Mouse (Mus musculus) kidney, postnatal 0 days (tissue): ENCODE measurements around the gene Vtcn1. TPM values are rescaled to one million over a fixed set of nuclear protein-coding genes. Genes with fewer than 3 reads are reported as not detected.

Experiments
- ATAC-seq: fragments of 200-750 bp; cut with Nextera tagmentation; replicated peaks from 2 replicates; pipeline ENCODE4 v1.8.0; 2017; ENCODE audit warnings: low read depth, moderate number of reproducible peaks, moderate TSS enrichment, moderate library complexity; ENCODE audit not compliant: low FRiP score
- DNase-seq: peaks from one replicate; pipeline ENCODE4 v3.0.0-alpha.2; 2016; ENCODE audit warnings: low spot score
- H3K27ac ChIP-seq: fragments of 300-500 bp; sonication (generic); 2 replicates; pipeline ENCODE4 v1.5.1; 2014; ENCODE audit warnings: mild to moderate bottlenecking
- H3K27me3 ChIP-seq: fragments of 300-500 bp; sonication (generic); 2 replicates; pipeline ENCODE4 v1.6.1; 2014; ENCODE audit warnings: low read length, mixed read lengths; ENCODE audit not compliant: insufficient read depth
- H3K36me3 ChIP-seq: fragments of 300-500 bp; sonication (generic); 2 replicates; pipeline ENCODE4 v1.6.1; 2014; ENCODE audit warnings: low read length, mixed read lengths; ENCODE audit not compliant: insufficient read depth
- H3K4me1 ChIP-seq: fragments of 300-500 bp; sonication (generic); replicated peaks from 2 replicates; pipeline ENCODE4 v1.6.1; 2014; ENCODE audit warnings: antibody characterized with exemption, low read length, mixed read lengths; ENCODE audit not compliant: insufficient read depth
- H3K4me2 ChIP-seq: fragments of 300-500 bp; sonication (generic); 2 replicates; pipeline ENCODE4 v1.6.1; 2014; ENCODE audit warnings: mild to moderate bottlenecking, low read length, moderate library complexity, mixed read lengths
- H3K4me3 ChIP-seq: fragments of 300-500 bp; sonication (generic); replicated peaks from 2 replicates; pipeline ENCODE4 v1.5.1; 2014; ENCODE audit warnings: low read depth, low read length
- H3K9ac ChIP-seq: fragments of 300-500 bp; sonication (generic); 2 replicates; pipeline ENCODE4 v1.6.1; 2014; ENCODE audit warnings: low read depth, low read length
- H3K9me3 ChIP-seq: fragments of 300-500 bp; sonication (generic); replicated peaks from 2 replicates; pipeline ENCODE4 v1.6.1; 2016; ENCODE audit warnings: low read length, inconsistent platforms, mixed read lengths
- CTCF ChIP-seq: IDR thresholded peaks from 2 replicates; pipeline ENCODE4 v1.5.1; 2016; ENCODE audit warnings: antibody characterized with exemption, low read depth, mild to moderate bottlenecking, moderate library complexity
- WGBS: fragments of 180-500 bp; shearing (Covaris S2); extraction: QIAGEN DNeasy Blood & Tissue Kit; methylation state at CpG from one replicate; pipeline ENCODE4 v1.1.7; 2014; 5-methylcytosine and 5-hydroxymethylcytosine counted together
- polyA plus RNA-seq: library from polyadenylated mRNA; unstranded; fragments of >200 nt; fragmentation: Nextera tagmentation; extraction: Ambion mirVana; gene quantifications from 2 replicates; pipeline ENCODE4 v1.2.1, GENCODE M21; 2015

Vtcn1 gene
- polyA plus RNA-seq, 1 experiment from 2014 or later, result 0.55 TPM

DNA sequence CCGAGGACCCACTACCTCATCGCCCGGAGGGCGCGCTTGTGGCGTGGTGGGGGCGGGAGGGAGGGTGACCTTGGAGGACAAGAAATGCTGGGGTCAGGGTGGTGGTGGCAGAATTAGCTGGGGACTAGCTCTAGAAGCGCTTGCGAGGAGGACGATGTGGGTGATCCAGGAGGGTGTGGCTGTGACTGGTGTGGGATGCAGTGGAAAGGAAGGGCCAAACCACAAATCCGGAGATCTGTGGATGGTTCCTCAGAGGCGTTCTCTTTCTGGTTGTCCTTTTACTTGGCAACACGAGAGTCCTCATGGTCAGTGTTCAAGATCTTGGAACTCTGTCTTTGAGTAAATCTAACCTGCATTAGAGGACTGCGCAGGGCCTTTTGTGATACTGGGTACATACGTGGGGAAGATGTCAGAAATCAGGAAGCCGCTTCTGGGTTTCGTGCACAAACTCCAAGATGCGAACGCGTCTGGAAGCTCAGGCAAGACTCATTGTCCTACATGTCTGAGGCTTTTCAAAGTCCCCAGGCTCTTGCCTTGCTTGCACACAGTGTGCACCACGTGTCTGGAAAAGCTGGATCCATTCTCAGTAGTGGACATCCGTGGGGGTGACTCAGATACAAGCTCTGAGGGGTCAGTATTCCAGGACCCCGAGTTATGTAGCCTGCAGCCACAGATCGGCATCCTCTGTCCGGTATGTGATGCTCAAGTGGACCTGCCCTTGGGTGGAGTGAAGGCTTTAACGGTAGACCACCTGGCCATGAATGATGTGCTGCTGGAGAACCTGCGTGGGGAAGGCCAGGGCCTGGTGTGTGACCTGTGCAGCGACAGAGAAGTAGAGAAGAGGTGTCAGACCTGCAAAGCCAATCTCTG is 97.5 kb downstream of the Vtcn1 start:
- ATAC-seq, result peak; percentile 51
- H3K4me1 ChIP-seq, result peaks cover 10% of the 10 kb centered on the region
- TF ChIP-seq CTCF, result no peak
- H3K9me3 ChIP-seq, result no peaks in the 10 kb centered on the region
- peak overlapping the region; percentile 51 for H3K4me3 ChIP-seq
- peak overlapping the region; percentile 65 for H3K27ac ChIP-seq
- H3K4me2 ChIP-seq, result peak overlapping the region; percentile 59
- 32% methylated on average over 28 of the region's 28 CpGs for whole genome bisulfite sequencing
- 0 out of 2 replicates have a peak, but pooled peaks cover 1% of the 10 kb centered on the region for H3K36me3 ChIP-seq
- peak overlapping the region; percentile 71 for H3K9ac ChIP-seq
- H3K27me3 ChIP-seq, result no peaks in the 10 kb centered on the region
- DNase-seq, result no peak

DNA sequence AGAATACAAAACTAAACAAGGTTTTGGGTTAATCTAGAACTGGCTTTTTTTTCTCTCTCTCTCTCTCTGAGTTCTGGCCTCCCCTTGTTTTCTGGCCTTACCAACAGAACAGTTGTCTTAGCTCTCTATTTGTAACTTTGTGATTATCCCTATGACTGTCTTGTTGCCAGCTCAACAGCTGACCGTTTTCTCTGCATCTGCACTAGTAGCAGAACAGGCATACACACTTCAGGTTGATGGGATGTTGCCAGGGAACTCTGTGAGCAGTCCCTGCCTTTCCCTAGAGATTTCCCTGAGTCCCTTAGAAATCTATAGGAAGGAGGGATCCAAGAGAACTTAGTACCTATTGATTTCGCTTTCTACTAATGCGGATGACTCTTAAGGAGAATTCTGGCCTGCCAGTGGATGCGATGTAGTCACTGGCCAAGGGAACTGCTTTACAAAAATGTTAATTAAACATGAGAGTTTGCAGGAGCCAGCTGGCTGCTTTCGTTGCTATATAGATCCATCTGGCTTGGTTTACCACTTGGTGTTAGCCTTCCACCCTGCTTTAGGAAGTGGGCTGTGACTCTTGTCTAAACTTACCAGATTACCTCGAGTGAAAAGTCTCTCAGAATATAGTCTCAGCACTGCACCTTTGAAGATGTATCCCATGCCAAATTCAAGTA is 98.9 kb downstream of the Vtcn1 start:
- 68% methylated on average over 6 of the region's 6 CpGs for WGBS
- H3K4me1 ChIP-seq, result peaks cover 10% of the 10 kb centered on the region

DNA sequence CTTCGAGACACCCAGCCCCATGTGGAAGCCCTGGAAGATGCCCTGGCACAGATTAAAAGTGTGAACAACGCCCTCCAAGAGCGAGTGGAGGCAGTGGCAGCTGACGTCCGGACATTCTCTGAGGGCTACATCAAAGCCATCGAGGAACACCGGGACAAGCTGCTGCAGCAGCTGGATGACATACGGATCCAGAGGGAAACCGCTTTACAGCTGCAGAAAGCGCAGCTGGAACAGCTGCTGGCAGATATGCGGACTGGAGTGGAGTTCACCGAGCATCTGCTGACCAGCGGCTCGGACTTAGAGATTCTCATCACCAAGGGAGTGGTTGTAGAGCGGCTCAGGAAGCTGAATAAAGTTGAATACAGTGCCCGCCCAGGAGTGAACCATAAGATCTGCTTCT is 99.9 kb downstream of the Vtcn1 start:
- DNase-seq, result peak; percentile 35
- no peak for TF ChIP-seq CTCF

More for the DNA sequence above, 98.9 kb downstream of the Vtcn1 start:
- TF ChIP-seq CTCF, result no peak
- ATAC-seq, result no peak
- Histone ChIP-seq H3K27me3 (no peaks in the 10 kb centered on the region), H3K9ac (no peak overlapping the region), H3K27ac (no peak overlapping the region; the same call in 1 of the 2 replicates), H3K9me3 (no peaks in the 10 kb centered on the region), H3K4me3 (no peak overlapping the region), H3K4me2 (no peak overlapping the region), H3K36me3 (0 out of 2 replicates have a peak, but pooled peaks cover 5% of the 10 kb centered on the region)
- DNase-seq, result no peak

DNA sequence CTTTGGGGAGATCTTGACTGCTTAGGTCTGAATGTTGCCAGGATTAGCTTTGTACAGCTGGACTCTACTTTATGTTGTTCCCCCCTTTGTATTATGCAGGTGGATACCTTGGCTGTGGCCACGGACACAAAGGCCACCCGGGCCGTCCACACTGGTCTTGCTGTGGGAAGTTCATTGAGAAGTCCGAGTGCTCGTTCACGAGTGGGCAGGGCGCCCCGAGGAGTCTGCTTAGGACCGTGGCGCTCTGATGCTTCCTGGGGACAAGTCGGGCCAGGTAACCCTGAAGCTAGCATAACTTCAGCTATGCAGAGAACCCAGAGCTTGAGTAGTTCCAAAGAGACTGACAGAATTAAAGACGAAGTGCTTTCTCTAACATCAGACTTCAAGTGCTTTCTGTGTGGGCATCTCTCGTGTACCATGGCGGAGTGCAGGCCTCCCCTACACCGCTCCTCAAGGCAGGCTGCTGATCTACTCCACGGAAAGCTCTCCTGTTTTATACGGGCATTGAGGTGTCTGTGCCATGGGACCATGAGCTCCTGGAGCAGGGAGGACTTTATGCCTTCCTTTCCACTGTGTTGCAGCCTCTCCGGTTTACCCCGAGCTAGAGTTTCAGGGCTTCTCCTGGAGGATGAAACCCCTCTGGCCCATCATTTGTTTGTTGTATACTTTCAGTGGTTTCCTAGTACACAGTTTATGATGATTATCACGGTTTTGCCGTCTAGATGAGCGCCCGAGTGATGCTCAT is 106.2 kb downstream of the Vtcn1 start:
- WGBS, result 95% methylated on average over 23 of the region's 23 CpGs
- DNase-seq (no peak), ATAC-seq (no peak)
- Histone ChIP-seq H3K9ac (no peak overlapping the region), H3K4me3 (no peak overlapping the region), H3K36me3 (peaks cover 15% of the 10 kb centered on the region), H3K27me3 (no peaks in the 10 kb centered on the region), H3K27ac (no peak overlapping the region), H3K9me3 (no peaks in the 10 kb centered on the region), H3K4me1 (no peaks in the 10 kb centered on the region), H3K4me2 (no peak overlapping the region)
- no peak for TF ChIP-seq CTCF

More for the DNA sequence above, 99.9 kb downstream of the Vtcn1 start:
- Histone ChIP-seq H3K9ac (no peak overlapping the region), H3K27ac (no peak overlapping the region), H3K9me3 (no peaks in the 10 kb centered on the region), H3K27me3 (no peaks in the 10 kb centered on the region), H3K4me3 (no peak overlapping the region), H3K4me1 (peaks cover 10% of the 10 kb centered on the region), H3K4me2 (peak overlapping the region; percentile 15; the same call in 1 of the 2 replicates), H3K36me3 (0 out of 2 replicates have a peak, but pooled peaks cover 5% of the 10 kb centered on the region)
- ATAC-seq, result no peak
- 63% methylated on average over 16 of the region's 16 CpGs for WGBS

DNA sequence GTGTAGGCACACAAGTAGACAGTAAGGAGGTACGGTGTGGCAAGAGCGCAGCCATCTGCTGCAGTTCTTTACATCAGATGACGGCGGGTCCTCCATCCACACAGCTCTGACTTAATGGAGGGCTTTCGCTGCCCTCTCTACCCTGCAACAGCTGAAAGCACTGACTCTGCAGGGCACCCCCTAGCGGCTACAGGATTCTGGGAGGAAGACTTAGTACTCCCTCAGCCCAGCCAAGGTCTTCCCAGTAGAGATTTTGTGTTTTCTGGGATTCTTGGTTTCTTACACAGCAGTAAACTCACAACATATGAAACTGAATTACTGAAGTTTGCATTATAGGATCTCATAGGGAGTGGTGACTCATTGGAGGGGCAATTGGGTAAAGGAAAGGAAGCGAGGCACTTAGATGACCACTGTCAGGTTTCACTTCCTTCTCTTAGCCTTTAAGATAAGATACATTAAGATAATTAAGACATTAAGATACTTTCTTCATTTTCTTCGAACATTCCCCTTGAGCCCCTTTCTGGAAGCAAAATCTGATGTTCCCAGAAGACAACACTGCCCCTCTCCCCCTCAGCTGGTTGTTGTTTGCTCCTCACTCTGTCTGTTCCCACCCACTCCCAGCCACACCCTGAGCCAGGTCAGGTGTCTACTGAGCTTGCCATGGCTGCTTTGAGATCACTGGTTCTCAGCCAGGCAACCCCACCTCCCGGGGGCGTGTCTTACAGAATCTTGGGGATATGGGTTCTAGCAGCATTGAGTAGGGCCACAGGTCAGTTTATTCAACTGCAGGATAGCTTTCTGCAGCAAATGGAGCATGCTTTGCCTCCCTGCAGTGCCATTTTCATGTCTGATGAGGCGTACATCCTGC is 107.1 kb downstream of the Vtcn1 start:
- ATAC-seq (no peak), DNase-seq (no peak)
- H3K27me3 ChIP-seq, result no peaks in the 10 kb centered on the region
- H3K9ac ChIP-seq, result no peak overlapping the region
- H3K4me3 ChIP-seq, result no peak overlapping the region
- TF ChIP-seq CTCF, result peak; percentile 37; the same call in 1 of the 2 replicates
- no peak overlapping the region for H3K27ac ChIP-seq
- no peaks in the 10 kb centered on the region for H3K4me1 ChIP-seq
- H3K4me2 ChIP-seq, result no peak overlapping the region
- WGBS, result 75% methylated on average over 11 of the region's 11 CpGs
- H3K36me3 ChIP-seq, result peaks cover 16% of the 10 kb centered on the region
- H3K9me3 ChIP-seq, result no peaks in the 10 kb centered on the region
